Mouse (Mus musculus) spleen, adult 2 months (tissue): ENCODE measurements around the gene Hoxb8. TPM values are rescaled to one million over a fixed set of nuclear protein-coding genes. Genes with fewer than 3 reads are reported as not detected.

ENCODE experiments used
- DNase-seq, 2 experiments: peaks; one replicate each; pipeline versions ENCODE4 v3.0.0 to v3.0.0-alpha.2; 2012 to 2021; ENCODE audit warnings: low spot score in 2 of 2, low read depth in 1 of 2
- H3K27ac ChIP-seq: fragments of 200-500 bp; 2 replicates; pipeline ENCODE4 v1.5.1; 2012; ENCODE audit warnings: low read length, inconsistent platforms; ENCODE audit not compliant: insufficient read depth
- H3K27me3 ChIP-seq: fragments of 200-500 bp; 2 replicates; pipeline ENCODE4 v1.6.1; 2012; ENCODE audit warnings: mild to moderate bottlenecking, moderate library complexity, low read length, inconsistent platforms; ENCODE audit not compliant: control insufficient read depth, insufficient read depth
- H3K36me3 ChIP-seq: fragments of 200-500 bp; 2 replicates; pipeline ENCODE4 v1.6.1; 2012; ENCODE audit warnings: mild to moderate bottlenecking, low read length, inconsistent platforms; ENCODE audit not compliant: control insufficient read depth, insufficient read depth
- H3K4me1 ChIP-seq: fragments of 200-500 bp; 2 replicates; pipeline ENCODE4 v1.6.1; 2011; ENCODE audit warnings: inconsistent platforms; ENCODE audit not compliant: control insufficient read depth, insufficient read depth, insufficient read length
- H3K4me3 ChIP-seq: fragments of 200-500 bp; 2 replicates; pipeline ENCODE4 v1.5.1; 2011; ENCODE audit warnings: mild to moderate bottlenecking, inconsistent platforms; ENCODE audit not compliant: insufficient read depth, insufficient read length; ENCODE audit errors: extremely low read depth
- CTCF ChIP-seq: fragments of 200-500 bp; IDR thresholded peaks from 2 replicates; pipeline ENCODE4 v1.5.1; 2011; ENCODE audit warnings: mild to moderate bottlenecking, inconsistent platforms; ENCODE audit not compliant: insufficient read depth, insufficient read length, insufficient replicate concordance; ENCODE audit errors: extremely low read depth
- POLR2A ChIP-seq: fragments of 200-500 bp; IDR thresholded peaks from 2 replicates; pipeline ENCODE4 v1.6.1; 2011; ENCODE audit warnings: low read depth, low read length, inconsistent platforms
- WGBS: fragments of 180-500 bp; shearing (Covaris S2); methylation state at CpG from one replicate; pipeline ENCODE4 v1.1.7; 2018; 5-methylcytosine and 5-hydroxymethylcytosine counted together
- polyA plus RNA-seq: library from polyadenylated mRNA; depleted of rRNA; stranded (reverse); fragments of >200 nt; gene quantifications from 2 replicates; pipeline ENCODE4 v1.2.3, GENCODE M21; 2012

Hoxb8 gene
- polyA plus RNA-seq, 1 experiment: 0.37 TPM

DNA sequence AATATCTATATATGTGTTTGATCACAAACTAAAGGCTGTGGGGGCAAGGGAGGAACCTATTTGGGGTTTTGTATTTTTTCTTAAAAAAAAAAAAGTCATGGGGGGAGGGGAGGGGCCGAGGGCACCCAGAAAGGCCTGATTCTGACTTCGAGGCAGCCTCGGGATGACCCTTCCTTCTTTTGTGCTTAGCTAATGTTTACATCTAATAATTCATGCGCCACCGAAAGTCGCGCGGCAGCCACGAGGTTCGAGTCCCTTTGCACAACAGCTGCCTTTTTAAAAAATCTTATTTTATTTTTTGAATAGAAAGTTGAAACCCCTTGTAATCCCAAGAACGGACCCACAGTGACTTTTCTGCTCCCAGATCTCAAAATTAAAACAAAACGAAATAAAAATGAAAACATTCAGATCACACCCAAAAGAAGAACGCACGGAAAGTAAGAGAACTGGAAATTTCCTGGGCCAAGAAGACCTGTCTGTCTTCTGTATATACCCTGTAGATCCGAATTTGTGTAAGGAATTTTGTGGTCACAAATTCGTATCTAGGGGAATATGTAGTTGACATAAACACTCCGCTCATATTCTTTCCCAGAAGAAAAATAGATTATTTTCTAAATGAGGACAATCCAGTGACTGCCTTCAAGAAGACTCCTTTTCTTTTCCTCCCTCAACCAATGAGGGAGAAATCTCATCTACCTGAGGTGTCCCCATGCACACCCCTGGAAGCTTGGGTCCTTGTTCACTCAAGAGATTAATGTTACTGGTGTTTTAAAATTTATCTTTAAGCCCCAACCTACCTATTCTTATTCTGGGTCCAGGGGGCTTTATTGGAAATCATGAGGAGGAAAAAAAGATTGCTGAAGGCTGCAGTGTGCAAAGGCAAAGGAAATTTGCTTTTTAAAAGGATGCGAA lies 35.2 kb downstream of the Hoxb8 start:
- WGBS: 84% methylated on average over 18 of the region's 18 CpGs
- peaks cover 16% of the 10 kb centered on the region for H3K27me3 ChIP-seq
- TF ChIP-seq POLR2A: no peak
- no peak for TF ChIP-seq CTCF

DNA sequence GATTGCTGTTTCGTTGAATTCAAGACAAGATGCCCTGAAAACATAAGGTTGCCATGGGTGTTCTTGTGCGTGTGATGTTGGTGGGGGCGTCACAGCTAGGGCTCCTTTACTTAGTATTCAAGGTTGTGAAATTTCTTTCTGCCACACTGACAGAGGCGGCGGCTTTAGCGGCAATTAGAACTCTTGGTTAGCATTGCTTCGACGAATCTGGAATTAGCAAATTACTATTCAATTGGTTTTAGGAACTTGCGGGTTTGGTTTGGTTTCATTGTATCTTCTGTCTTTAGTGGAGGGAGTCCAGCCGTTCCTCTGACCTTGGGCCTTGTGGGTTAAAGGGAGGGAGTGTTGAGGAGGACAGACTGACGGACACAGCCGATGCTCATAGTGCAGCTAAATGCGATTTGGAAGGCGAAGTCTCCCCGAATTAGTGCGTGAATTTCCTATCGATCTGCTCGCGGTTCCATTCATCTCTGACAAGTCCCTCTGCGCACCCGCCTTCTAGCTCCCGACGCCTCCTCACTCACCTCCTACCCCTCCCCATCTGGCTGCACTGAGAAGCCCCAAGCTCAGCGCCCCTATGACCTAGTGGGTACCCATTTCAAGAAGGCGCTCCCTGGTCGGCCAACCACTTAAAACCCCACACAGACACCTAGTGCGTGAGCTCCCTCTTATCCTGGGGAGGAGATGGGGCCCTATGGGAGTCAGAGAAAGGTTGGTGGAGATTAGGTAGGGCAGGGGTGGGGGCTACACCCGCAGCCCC lies 36.1 kb downstream of the Hoxb8 start, which contains the start of gene Hoxb4:
Hoxb4 (plus strand) TSS at position 660 of the 760 bp plus-strand sequence.
- peak within 1 kb of the TSS; percentile 63 for H3K4me3 ChIP-seq
- H3K27ac ChIP-seq: peak within 1 kb of the TSS; percentile 74
- H3K27me3 ChIP-seq: peaks cover 13% of the 10 kb centered on the region
- 35% methylated on average over 28 of the region's 28 CpGs for WGBS
- no peak for TF ChIP-seq POLR2A
- TF ChIP-seq CTCF: no peak
- no peak for DNase-seq
- no peaks in the 10 kb centered on the region for H3K36me3 ChIP-seq
- peaks cover 8% of the 10 kb centered on the region for H3K4me1 ChIP-seq

More for the DNA sequence above, 35.2 kb downstream of the Hoxb8 start:
- H3K4me1 ChIP-seq: peaks cover 8% of the 10 kb centered on the region
- H3K27ac ChIP-seq: no peak overlapping the region
- no peak overlapping the region for H3K4me3 ChIP-seq
- DNase-seq: no peak
- H3K36me3 ChIP-seq: no peaks in the 10 kb centered on the region

DNA sequence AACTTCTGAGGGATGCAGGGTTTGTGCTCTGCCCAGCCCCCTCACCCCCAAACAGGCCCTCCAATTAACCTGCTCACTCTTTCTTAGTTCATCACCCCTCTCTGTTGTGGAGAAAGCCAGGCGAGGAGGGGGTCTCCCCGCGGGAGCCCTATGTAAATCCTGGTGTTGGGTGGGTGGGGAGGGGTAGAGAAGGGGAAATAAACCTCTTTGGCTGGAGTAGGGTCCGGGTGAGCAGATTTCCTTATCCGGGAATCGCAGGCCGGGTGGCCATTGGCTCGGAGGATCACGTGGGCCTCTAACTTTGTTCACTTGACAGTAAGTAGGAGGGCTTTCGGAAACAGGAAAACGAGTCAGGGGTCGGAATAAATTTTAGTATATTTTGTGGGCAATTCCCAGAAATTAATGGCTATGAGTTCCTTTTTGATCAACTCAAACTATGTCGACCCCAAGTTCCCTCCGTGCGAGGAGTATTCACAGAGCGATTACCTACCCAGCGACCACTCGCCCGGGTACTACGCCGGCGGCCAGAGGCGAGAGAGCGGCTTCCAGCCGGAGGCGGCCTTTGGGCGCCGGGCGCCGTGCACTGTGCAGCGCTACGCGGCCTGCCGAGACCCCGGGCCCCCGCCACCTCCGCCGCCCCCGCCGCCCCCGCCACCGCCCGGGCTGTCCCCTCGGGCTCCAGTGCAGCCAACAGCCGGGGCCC lies 36.8 kb downstream of the Hoxb8 start:
- DNase-seq: peak; percentile 30 to 68
- peak overlapping the region; percentile 63 for H3K4me3 ChIP-seq
- H3K4me1 ChIP-seq: peaks cover 8% of the 10 kb centered on the region
- H3K36me3 ChIP-seq: no peaks in the 10 kb centered on the region
- peak overlapping the region; percentile 74 for H3K27ac ChIP-seq
- no peak for TF ChIP-seq CTCF
- TF ChIP-seq POLR2A: peak; percentile 15; the same call in 1 of the 2 replicates
- H3K27me3 ChIP-seq: peaks cover 13% of the 10 kb centered on the region
- under 1% methylated on average over 45 of the region's 45 CpGs for WGBS

DNA sequence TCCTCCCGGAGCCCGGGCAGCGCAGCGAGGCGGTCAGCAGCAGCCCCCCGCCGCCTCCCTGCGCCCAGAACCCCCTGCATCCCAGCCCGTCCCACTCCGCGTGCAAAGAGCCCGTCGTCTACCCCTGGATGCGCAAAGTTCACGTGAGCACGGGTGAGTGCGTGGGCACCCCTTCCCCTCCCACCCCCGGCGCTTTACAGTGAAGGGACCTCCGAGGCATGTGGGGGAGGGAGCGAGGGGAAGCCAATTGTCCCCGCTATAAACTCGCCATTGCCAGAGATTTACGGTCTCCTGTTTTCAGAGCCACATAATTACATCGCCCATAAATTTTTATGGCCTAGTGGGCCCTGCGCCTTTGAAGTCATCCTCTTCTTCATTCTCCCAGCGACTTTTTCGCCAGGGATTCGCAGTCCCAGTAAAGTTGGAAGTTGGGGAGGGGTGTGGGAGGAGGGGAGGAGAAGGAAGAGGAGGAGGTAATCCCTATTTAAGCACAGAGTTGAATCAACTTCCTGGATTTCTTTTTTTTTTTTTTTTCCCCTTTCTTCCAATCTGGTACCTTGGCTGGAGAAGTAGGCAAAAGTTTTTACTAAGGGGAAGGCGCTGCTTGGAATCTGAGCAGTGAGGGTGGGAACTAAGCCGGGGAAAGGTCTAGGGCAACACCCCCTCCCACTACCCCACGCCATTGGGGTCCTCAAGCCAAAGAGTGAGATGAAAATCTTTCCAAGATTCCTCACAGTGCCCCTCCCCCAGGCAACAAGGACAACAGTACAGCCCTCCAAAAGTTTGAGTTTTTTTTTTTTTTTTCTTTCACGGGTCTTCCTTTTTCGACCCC lies 37.6 kb downstream of the Hoxb8 start:
- peaks cover 5% of the 10 kb centered on the region for H3K4me1 ChIP-seq
- no peak for DNase-seq
- no peaks in the 10 kb centered on the region for H3K36me3 ChIP-seq
- H3K27me3 ChIP-seq: peaks cover 9% of the 10 kb centered on the region
- no peak for TF ChIP-seq CTCF
- H3K4me3 ChIP-seq: peak overlapping the region; percentile 63
- no peak overlapping the region for H3K27ac ChIP-seq
- 1% methylated on average over 34 of the region's 34 CpGs for whole genome bisulfite sequencing

DNA sequence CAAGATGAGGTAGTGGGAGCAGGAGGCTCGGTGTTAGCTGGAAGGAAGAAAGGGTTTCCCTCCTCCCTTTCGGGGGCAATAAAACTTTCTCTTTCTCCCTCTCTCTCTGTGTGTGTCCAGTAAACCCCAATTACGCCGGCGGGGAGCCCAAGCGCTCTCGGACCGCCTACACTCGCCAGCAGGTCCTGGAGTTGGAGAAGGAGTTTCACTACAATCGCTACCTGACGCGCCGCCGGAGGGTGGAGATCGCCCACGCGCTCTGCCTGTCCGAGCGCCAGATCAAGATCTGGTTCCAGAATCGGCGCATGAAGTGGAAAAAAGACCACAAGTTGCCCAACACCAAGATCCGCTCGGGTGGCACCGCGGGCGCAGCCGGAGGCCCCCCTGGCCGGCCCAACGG lies 38.2 kb downstream of the Hoxb8 start:
- WGBS: 18% methylated on average over 29 of the region's 29 CpGs
- no peak for TF ChIP-seq CTCF
- TF ChIP-seq POLR2A: no peak
- Histone ChIP-seq H3K27ac (no peak overlapping the region), H3K36me3 (no peaks in the 10 kb centered on the region), H3K4me3 (peak overlapping the region; percentile 44), H3K27me3 (peaks cover 5% of the 10 kb centered on the region; the same call in 1 of the 2 replicates), H3K4me1 (peaks cover under 1% of the 10 kb centered on the region)
- DNase-seq: no peak

DNA sequence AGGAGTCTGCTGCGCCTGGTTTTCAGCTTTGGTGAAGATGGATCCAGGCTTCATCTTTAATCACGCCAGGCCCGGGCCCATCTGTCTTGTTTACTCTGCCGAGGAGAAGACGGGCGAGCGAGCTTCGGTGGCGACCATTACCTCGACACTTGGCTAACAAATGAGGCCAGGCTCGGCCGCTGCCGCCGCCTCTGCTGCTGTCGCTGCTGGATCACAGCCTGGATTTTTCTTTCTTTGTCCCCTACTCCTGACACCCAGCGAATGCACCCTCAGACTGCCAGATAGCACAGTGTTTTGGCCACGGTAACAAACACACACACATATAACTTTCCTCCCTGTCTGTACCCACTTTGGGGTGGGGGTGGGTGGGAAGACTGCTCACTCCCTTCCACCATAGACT lies 39.0 kb downstream of the Hoxb8 start:
- Histone ChIP-seq H3K27ac (no peak overlapping the region), H3K36me3 (no peaks in the 10 kb centered on the region), H3K4me3 (no peak overlapping the region), H3K27me3 (peaks cover 3% of the 10 kb centered on the region; the same call in 1 of the 2 replicates), H3K4me1 (no peaks in the 10 kb centered on the region; the same call in 1 of the 2 replicates)
- no peak for DNase-seq
- WGBS: 85% methylated on average over 17 of the region's 17 CpGs
- TF ChIP-seq POLR2A: no peak
- no peak for TF ChIP-seq CTCF
